Mouse (Mus musculus): Measurements from ENCODE around the gene Acadm.

Acadm gene

GRCm38 (mm10) chr3:153904586-153904985 lies 39.8 kb downstream of the Acadm start:
- DNase-seq (ENCODE audit: low read depth, low spot score): peak; percentile 9

GRCm38 (mm10) chr3:153902595-153902994 lies 41.8 kb downstream of the Acadm start:
- DNase-seq (ENCODE audit: low read depth, low spot score): no peak

- no peak for DNase-seq (ENCODE audit: low read depth, low spot score)
Measured at GRCm38 (mm10) chr3:153901904-153902303, 42.5 kb downstream of the Acadm start.

- no peak for DNase-seq (ENCODE audit: low read depth, low spot score)
Measured at GRCm38 (mm10) chr3:153897216-153897615, 47.2 kb downstream of the Acadm start.

- no peak for DNase-seq (ENCODE audit: low read depth, low spot score)
Measured at GRCm38 (mm10) chr3:153895454-153895853, 49.0 kb downstream of the Acadm start.

GRCm38 (mm10) chr3:153889188-153889781 lies 55.1 kb downstream of the Acadm start:
- DNase-seq (ENCODE audit: low read depth, low spot score): no peak

- DNase-seq (ENCODE audit: low read depth, low spot score): no peak
Measured at GRCm38 (mm10) chr3:153888141-153888540, 56.3 kb downstream of the Acadm start.

GRCm38 (mm10) chr3:153886296-153886695 lies 58.1 kb downstream of the Acadm start:
- DNase-seq (ENCODE audit: low read depth, low spot score): no peak
